Mouse (Mus musculus) MEL (cell line): ENCODE measurements around the gene Nptxr. TPM values are rescaled to one million over a fixed set of nuclear protein-coding genes. Genes with fewer than 3 reads are reported as not detected.

Experiments
- DNase-seq: peaks from one replicate; pipeline ENCODE4 v3.0.0; 2011; ENCODE audit warnings: low read depth, low spot score
- H3K27ac ChIP-seq: 2 replicates; pipeline ENCODE4 v1.5.1; 2012; ENCODE audit warnings: low read depth, mild to moderate bottlenecking, control low read depth, low read length, moderate library complexity; ENCODE audit not compliant: control insufficient read depth
- H3K27me3 ChIP-seq, 2 experiments: fragments of 150-350 bp in 1 of 2; sonication (generic) in 1 of 2; 2 replicates each; pipeline ENCODE4 v1.6.1; 2012; ENCODE audit warnings: low read length in 2 of 2, mild to moderate bottlenecking in 2 of 2, improper control_type of control experiment in 1 of 2, moderate library complexity in 1 of 2; ENCODE audit not compliant: insufficient read depth in 2 of 2, control insufficient read depth in 1 of 2
- H3K36me3 ChIP-seq, 2 experiments: 2 replicates each; pipeline ENCODE4 v1.6.1; 2012 to 2014; ENCODE audit warnings: low read length in 2 of 2, improper control_type of control experiment in 1 of 2, inconsistent platforms in 1 of 2, mild to moderate bottlenecking in 1 of 2; ENCODE audit not compliant: insufficient read depth in 2 of 2, control insufficient read depth in 1 of 2
- H3K4me1 ChIP-seq, 2 experiments: fragments of 150-350 bp in 1 of 2; sonication (generic) in 1 of 2; 2 replicates each; pipeline ENCODE4 v1.6.1; 2012; ENCODE audit warnings: low read length in 2 of 2, improper control_type of control experiment in 1 of 2, mild to moderate bottlenecking in 1 of 2; ENCODE audit not compliant: insufficient read depth in 2 of 2, control insufficient read depth in 1 of 2
- H3K4me3 ChIP-seq, 2 experiments: fragments of 150-350 bp in 1 of 2; sonication (generic) in 1 of 2; 2 replicates each; pipeline ENCODE4 v1.5.1; 2012; ENCODE audit warnings: low read depth in 2 of 2, low read length in 2 of 2, mild to moderate bottlenecking in 2 of 2, moderate library complexity in 2 of 2, control low read depth in 1 of 2, improper control_type of control experiment in 1 of 2; ENCODE audit not compliant: control insufficient read depth in 1 of 2, insufficient read depth in 1 of 2
- H3K79me2 ChIP-seq: 2 replicates; pipeline ENCODE4 v1.6.1; 2012; ENCODE audit warnings: mild to moderate bottlenecking, low read length, moderate library complexity; ENCODE audit not compliant: control insufficient read depth, poor library complexity, insufficient read depth
- H3K9ac ChIP-seq: 2 replicates; pipeline ENCODE4 v1.6.1; 2012; ENCODE audit warnings: low read depth, mild to moderate bottlenecking, control low read depth, low read length, moderate library complexity; ENCODE audit not compliant: control insufficient read depth, poor library complexity, severe bottlenecking
- H3K9me3 ChIP-seq: fragments of 150-350 bp; sonication (generic); replicated peaks from 2 replicates; pipeline ENCODE4 v1.6.1; 2012; ENCODE audit warnings: mild to moderate bottlenecking, low read length, improper control_type of control experiment, moderate library complexity; ENCODE audit not compliant: insufficient read depth
- BHLHE40 ChIP-seq: IDR thresholded peaks from 2 replicates; pipeline ENCODE4 v1.6.1; 2012; ENCODE audit warnings: low read depth, mild to moderate bottlenecking, inconsistent platforms, low read length, improper control_type of control experiment, borderline replicate concordance
- CHD1 ChIP-seq: IDR thresholded peaks from 2 replicates; pipeline ENCODE4 v1.6.1; 2012; ENCODE audit warnings: low read depth, mild to moderate bottlenecking, inconsistent platforms, low read length, improper control_type of control experiment
- CHD2 ChIP-seq: IDR thresholded peaks from 2 replicates; pipeline ENCODE4 v1.6.1; 2011; ENCODE audit warnings: low read length, improper control_type of control experiment
- E2F4 ChIP-seq: IDR thresholded peaks from 2 replicates; pipeline ENCODE4 v1.6.1; 2011; ENCODE audit warnings: low read depth, low read length, improper control_type of control experiment, borderline replicate concordance
- ELF1 ChIP-seq: IDR thresholded peaks from 2 replicates; pipeline ENCODE4 v1.6.1; 2014; ENCODE audit warnings: low read depth, mild to moderate bottlenecking, inconsistent platforms, low read length, improper control_type of control experiment, moderate library complexity
- EP300 ChIP-seq, 2 experiments: IDR thresholded peaks; 2 replicates each; pipeline ENCODE4 v1.6.1; 2011; ENCODE audit warnings: improper control_type of control experiment in 2 of 2, low read length in 2 of 2, low read depth in 1 of 2, mild to moderate bottlenecking in 1 of 2
- ETS1 ChIP-seq: IDR thresholded peaks from 2 replicates; pipeline ENCODE4 v1.6.1; 2012; ENCODE audit warnings: low read depth, mild to moderate bottlenecking, inconsistent platforms, low read length, improper control_type of control experiment, moderate library complexity
- HCFC1 ChIP-seq: IDR thresholded peaks from 2 replicates; pipeline ENCODE4 v1.6.1; 2012; ENCODE audit warnings: low read depth, mild to moderate bottlenecking, inconsistent platforms, low read length, improper control_type of control experiment, moderate library complexity
- MAX ChIP-seq: IDR thresholded peaks from 2 replicates; pipeline ENCODE4 v1.6.1; 2011; ENCODE audit warnings: low read length, improper control_type of control experiment
- MAZ ChIP-seq: IDR thresholded peaks from 2 replicates; pipeline ENCODE4 v1.6.1; 2012; ENCODE audit warnings: low read depth, mild to moderate bottlenecking, inconsistent platforms, low read length, improper control_type of control experiment
- MEF2A ChIP-seq: IDR thresholded peaks from 2 replicates; pipeline ENCODE4 v1.6.1; 2014; ENCODE audit warnings: low read depth, mild to moderate bottlenecking, inconsistent platforms, low read length, improper control_type of control experiment; ENCODE audit not compliant: poor library complexity, insufficient replicate concordance, severe bottlenecking; ENCODE audit errors: extremely low read depth
- NELFE ChIP-seq: IDR thresholded peaks from 2 replicates; pipeline ENCODE4 v1.6.1; 2011; ENCODE audit warnings: low read depth, low read length, improper control_type of control experiment
- NRF1 ChIP-seq: IDR thresholded peaks from 2 replicates; pipeline ENCODE4 v1.6.1; 2014; ENCODE audit warnings: low read depth, mild to moderate bottlenecking, inconsistent platforms, low read length, improper control_type of control experiment, moderate library complexity; ENCODE audit not compliant: poor library complexity, insufficient read depth, severe bottlenecking
- POLR2A ChIP-seq, 2 experiments: IDR thresholded peaks; 2 replicates each; pipeline ENCODE4 v1.6.1; 2011 to 2012; ENCODE audit warnings: low read length in 2 of 2, mild to moderate bottlenecking in 2 of 2, control low read depth in 1 of 2, improper control_type of control experiment in 1 of 2, low read depth in 1 of 2, moderate library complexity in 1 of 2; ENCODE audit not compliant: control insufficient read depth in 1 of 2, insufficient read depth in 1 of 2, poor library complexity in 1 of 2
- POLR2AphosphoS2 ChIP-seq: IDR thresholded peaks from 2 replicates; pipeline ENCODE4 v1.6.1; 2011; ENCODE audit warnings: low read length, improper control_type of control experiment
- POLR2AphosphoS5 ChIP-seq: IDR thresholded peaks from 2 replicates; pipeline ENCODE4 v1.6.1; 2012; ENCODE audit warnings: low read depth, borderline replicate concordance, mild to moderate bottlenecking, inconsistent platforms, low read length, moderate library complexity, mixed read lengths
- SIN3A ChIP-seq: IDR thresholded peaks from 2 replicates; pipeline ENCODE4 v1.6.1; 2012; ENCODE audit warnings: low read length, improper control_type of control experiment, inconsistent platforms
- SMC3 ChIP-seq: IDR thresholded peaks from 2 replicates; pipeline ENCODE4 v1.6.1; 2011; ENCODE audit warnings: low read depth, low read length, improper control_type of control experiment
- TBP ChIP-seq: IDR thresholded peaks from 2 replicates; pipeline ENCODE4 v1.8.0; 2011; ENCODE audit warnings: low read depth, low read length, improper control_type of control experiment
- UBTF ChIP-seq: IDR thresholded peaks from 2 replicates; pipeline ENCODE4 v1.6.1; 2012; ENCODE audit warnings: low read depth, mild to moderate bottlenecking, inconsistent platforms, low read length, improper control_type of control experiment, moderate library complexity, borderline replicate concordance; ENCODE audit not compliant: insufficient read depth
- USF1 ChIP-seq: IDR thresholded peaks from 2 replicates; pipeline ENCODE4 v1.6.1; 2014; ENCODE audit warnings: low read depth, mild to moderate bottlenecking, inconsistent platforms, low read length, improper control_type of control experiment, moderate library complexity
- USF2 ChIP-seq, 2 experiments: IDR thresholded peaks; 2 replicates each; pipeline ENCODE4 v1.6.1; 2011 to 2012; ENCODE audit warnings: improper control_type of control experiment in 2 of 2, low read length in 2 of 2, borderline replicate concordance in 1 of 2, inconsistent platforms in 1 of 2, low read depth in 1 of 2, mild to moderate bottlenecking in 1 of 2; ENCODE audit not compliant: insufficient read depth in 1 of 2
- ZKSCAN1 ChIP-seq: IDR thresholded peaks from 2 replicates; pipeline ENCODE4 v1.6.1; 2012; ENCODE audit warnings: low read depth, mild to moderate bottlenecking, inconsistent platforms, low read length, improper control_type of control experiment, moderate library complexity
- ZMIZ1 ChIP-seq: IDR thresholded peaks from 2 replicates; pipeline ENCODE4 v1.6.1; 2012; ENCODE audit warnings: low read depth, mild to moderate bottlenecking, inconsistent platforms, low read length, improper control_type of control experiment, moderate library complexity
- polyA plus RNA-seq, 2 experiments: library from polyadenylated mRNA; stranded (reverse) in 1 of 2; unstranded in 1 of 2; fragments of >175 nt in 1 of 2; fragments of >200 nt in 1 of 2; gene quantifications; 2 replicates each; pipeline versions ENCODE4 v1.2.1 to v1.2.4; 2012; ENCODE audit warnings: low replicate concordance in 2 of 2, low read depth in 1 of 2; ENCODE audit not compliant: insufficient read length in 2 of 2, insufficient read depth in 1 of 2, missing spikeins in 1 of 2
- total RNA-seq: library from RNA; depleted of rRNA; stranded (reverse); fragments of 300-350 nt; gene quantifications from 2 replicates; pipeline ENCODE4 v1.2.3, GENCODE M21; 2012

The Nptxr gene
- total and polyA plus RNA-seq, 3 experiments = 0.04 to 0.33 TPM; not detected in 1

DNA sequence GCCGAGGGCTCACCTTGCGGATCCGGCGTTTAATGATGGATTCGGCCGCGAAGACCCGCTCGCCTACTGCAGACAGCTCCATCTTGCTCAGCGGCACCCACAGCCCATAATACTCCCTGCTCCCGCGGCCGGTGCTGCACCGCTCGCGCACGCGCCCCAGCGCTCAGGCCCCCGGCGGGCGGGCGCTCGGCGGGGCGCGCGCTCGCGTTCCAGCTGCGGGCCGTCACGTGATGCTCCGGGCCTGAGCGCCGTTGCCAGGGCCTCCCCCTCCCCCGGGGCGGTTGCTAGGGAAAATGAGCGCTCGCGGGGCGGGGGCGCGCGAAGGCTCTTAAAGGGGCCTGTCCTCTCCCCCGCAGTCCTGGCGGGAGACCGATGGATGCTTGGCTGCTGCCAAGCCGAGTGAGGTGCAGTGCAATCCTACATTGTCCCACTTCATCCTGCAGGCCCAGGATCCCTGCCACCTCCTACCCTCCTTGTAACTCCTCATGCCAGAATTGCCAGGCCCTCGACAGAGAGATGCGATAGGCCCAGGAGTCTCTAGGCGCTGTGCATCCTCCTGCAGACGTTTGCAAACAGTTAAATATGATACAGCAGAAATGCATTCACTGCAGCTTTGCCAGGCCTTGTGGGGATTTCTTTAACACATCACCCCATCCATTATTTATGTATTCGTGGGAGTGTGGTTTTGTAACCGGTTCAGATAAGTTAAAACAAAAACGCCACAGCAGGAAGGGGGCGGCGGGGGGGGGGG, 29.7 kb upstream of the Nptxr start, which contains the start of the genes Npcd and Cbx6:
TSS of gene Npcd (minus strand) at position 108 of the 751 bp plus-strand sequence.
TSS of gene Cbx6 (minus strand) at position 559 of the 751 bp plus-strand sequence.
- TF ChIP-seq UBTF (no peak), TBP (0 out of 2 replicates have a peak, but pooled peaks have one; percentile 23), USF1 (peak; percentile 96), NELFE (peak; percentile 75), MAZ (peak; percentile 98), EP300 (IDR thresholded peaks at IDR 0.05; ENCODE audit: low read depth in 1 of 2, low read length in 2 of 2) (no peak), MEF2A (no peak), HCFC1 (0 out of 2 replicates have a peak, but pooled peaks have one; percentile 33), BHLHE40 (peak; percentile 77), CHD1 (no peak), ELF1 (no peak), E2F4 (0 out of 2 replicates have a peak, but pooled peaks have one; percentile 14), POLR2AphosphoS2 (no peak), ZKSCAN1 (no peak), POLR2A (IDR thresholded peaks at IDR 0.05; ENCODE audit: control insufficient read depth in 1 of 2, insufficient read depth in 1 of 2, low read depth in 1 of 2, low read length in 2 of 2, poor library complexity in 1 of 2) (peak; percentile 51 to 85; a peak in 3 of 4 replicates), MAX (peak; percentile 88), SIN3A (peak; percentile 79), SMC3 (no peak), USF2 (IDR thresholded peaks at IDR 0.05; ENCODE audit: borderline replicate concordance in 1 of 2, insufficient read depth in 1 of 2, low read depth in 1 of 2, low read length in 2 of 2) (peak in 1 of 2 experiments; percentile 85; a peak in 2 of 4 replicates), NRF1 (peak; percentile 81), POLR2AphosphoS5 (no peak), CHD2 (no peak), ZMIZ1 (no peak), ETS1 (peak; percentile 45; the same call in 1 of the 2 replicates)
- H3K9ac ChIP-seq = peak within 1 kb of the TSS; percentile 95
- peak; percentile 95 for DNase-seq
- peaks cover 0 to 15% of the 10 kb centered on the region in 2 experiments; a peak in 1 of 4 replicates for H3K4me1 ChIP-seq
- peaks cover 19% of the 10 kb centered on the region for H3K79me2 ChIP-seq
- peak within 1 kb of the TSS; percentile 83 to 90 for H3K4me3 ChIP-seq
- H3K27ac ChIP-seq = peak within 1 kb of the TSS; percentile 72
- peaks cover 0 to 2% of the 10 kb centered on the region in 2 experiments; a peak in 2 of 4 replicates for H3K27me3 ChIP-seq
- peaks cover 0 to 13% of the 10 kb centered on the region in 2 experiments; a peak in 2 of 4 replicates for H3K36me3 ChIP-seq
- no peaks in the 10 kb centered on the region for H3K9me3 ChIP-seq
